1 mouse cellular context compared by ENCODE assay signal in genomic region chr3:61064720-61065119, GRCm38 (mm10).
TF ChIP-seq lines count a peak whose summit lies in the region.

No protein-coding gene starts in this region.

TF ChIP-seq in MEL, 35 proteins besides CTCF, POLR2A, EP300 and RAD21 (continued from another document):
- TF ChIP-seq POLR2AphosphoS5 (IDR thresholded peaks at IDR 0.05; ENCODE audit: borderline replicate concordance, low read depth, low read length) (no peak), MAFK (IDR thresholded peaks at IDR 0.05; ENCODE audit: borderline replicate concordance, low read depth, low read length) (no peak), MYC (IDR thresholded peaks at IDR 0.05; ENCODE audit: low read depth, low read length) (peak; percentile 35; the same call in 1 of the 2 replicates), SMC3 (IDR thresholded peaks at IDR 0.05; ENCODE audit: low read depth, low read length) (0 out of 2 replicates have a peak, but pooled peaks have one; percentile 16), ZMIZ1 (IDR thresholded peaks at IDR 0.05; ENCODE audit: low read depth, low read length) (no peak), MAX (IDR thresholded peaks at IDR 0.05; ENCODE audit: low read length) (no peak), RCOR1 (IDR thresholded peaks at IDR 0.05; ENCODE audit: low read depth, low read length) (peak; percentile 68), NRF1 (IDR thresholded peaks at IDR 0.05; ENCODE audit: insufficient read depth, low read depth, low read length, poor library complexity, severe bottlenecking) (no peak), E2F4 (IDR thresholded peaks at IDR 0.05; ENCODE audit: borderline replicate concordance, low read depth, low read length) (no peak), CHD2 (IDR thresholded peaks at IDR 0.05; ENCODE audit: low read length) (no peak), NELFE (IDR thresholded peaks at IDR 0.05; ENCODE audit: low read depth, low read length) (no peak), MYB (IDR thresholded peaks at IDR 0.05; ENCODE audit: low read depth, low read length) (peak; percentile 66; the same call in 1 of the 2 replicates)
